Mouse (Mus musculus) limb, embryonic 12.5 days (tissue): ENCODE data around the gene Polr3a. TPM values are rescaled to one million over a fixed set of nuclear protein-coding genes. Genes with fewer than 3 reads are reported as not detected.

Source experiments
- ATAC-seq: fragments of 200-750 bp; cut with Nextera tagmentation; 2 replicates; pipeline ENCODE4 v1.8.0; 2017; ENCODE audit warnings: low read depth, moderate TSS enrichment; ENCODE audit not compliant: insufficient number of reproducible peaks, insufficient read depth, low FRiP score, low TSS enrichment
- H3K27ac ChIP-seq: fragments of 300-500 bp; sonication (generic); 2 replicates; pipeline ENCODE4 v1.5.1; 2016; ENCODE audit warnings: mild to moderate bottlenecking, moderate library complexity
- H3K27me3 ChIP-seq: fragments of 300-500 bp; sonication (generic); 2 replicates; pipeline ENCODE4 v1.6.1; 2016; ENCODE audit warnings: mild to moderate bottlenecking, moderate library complexity
- H3K36me3 ChIP-seq: fragments of 300-500 bp; sonication (generic); 2 replicates; pipeline ENCODE4 v1.6.1; 2016; ENCODE audit warnings: mild to moderate bottlenecking, moderate library complexity
- H3K4me1 ChIP-seq: fragments of 300-500 bp; sonication (generic); replicated peaks from 2 replicates; pipeline ENCODE4 v1.6.1; 2016
- H3K4me2 ChIP-seq: fragments of 300-500 bp; sonication (generic); 2 replicates; pipeline ENCODE4 v1.6.1; 2016; ENCODE audit warnings: mild to moderate bottlenecking, moderate library complexity
- H3K4me3 ChIP-seq: fragments of 300-500 bp; sonication (generic); replicated peaks from 2 replicates; pipeline ENCODE4 v1.5.1; 2016; ENCODE audit warnings: mild to moderate bottlenecking
- H3K9ac ChIP-seq: fragments of 300-500 bp; sonication (generic); replicated peaks from 2 replicates; pipeline ENCODE4 v1.6.1; 2016; ENCODE audit warnings: mild to moderate bottlenecking, moderate library complexity
- H3K9me3 ChIP-seq: fragments of 300-500 bp; sonication (generic); 2 replicates; pipeline ENCODE4 v1.6.1; 2016; ENCODE audit warnings: mild to moderate bottlenecking, moderate library complexity
- WGBS: fragments of 180-500 bp; shearing (Covaris S2); methylation state at CpG from one replicate; pipeline ENCODE4 v1.1.7; 2016; 5-methylcytosine and 5-hydroxymethylcytosine counted together
- polyA plus RNA-seq: library from polyadenylated mRNA; unstranded; fragments of >200 nt; fragmentation: Nextera tagmentation; extraction: Ambion mirVana; gene quantifications from 2 replicates; pipeline ENCODE4 v1.2.1, GENCODE M21; 2016

The Polr3a gene
- polyA plus RNA-seq = 20.8 and 22.4 TPM in 2 replicates

DNA sequence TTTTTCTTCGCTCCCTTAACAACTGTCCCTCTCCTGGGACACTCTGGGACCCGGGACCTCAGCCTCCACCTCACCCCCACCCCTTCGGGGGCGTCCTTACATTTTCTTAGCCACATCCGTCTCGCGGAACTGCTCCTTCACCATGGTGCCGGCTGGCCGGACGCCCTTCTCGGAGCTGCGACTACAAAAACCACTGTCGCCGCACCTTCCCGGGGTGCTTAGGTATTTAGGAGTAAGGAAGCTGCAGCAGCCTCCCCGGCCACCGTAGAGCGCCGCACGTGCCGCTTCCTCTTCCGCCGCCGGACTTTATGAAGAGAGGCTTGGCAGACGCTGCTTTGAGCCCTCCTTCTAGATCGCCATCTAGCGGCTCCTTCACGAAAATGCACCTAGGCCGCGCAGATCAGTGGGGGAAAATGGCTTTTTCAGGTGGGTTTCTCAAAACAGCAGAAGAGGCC is at the start of gene Polr3a, which contains the start of gene Rps24:
Gene Polr3a, minus strand, starts transcription at position 286 of the 455 bp plus-strand sequence.
Gene Rps24, plus strand, starts transcription at position 353 of the 455 bp plus-strand sequence.
- peak within 1 kb of the TSS; percentile 83 for H3K9ac ChIP-seq
- WGBS = under 1% methylated on average over 30 of the region's 30 CpGs
- ATAC-seq = peak; percentile 57
- peak within 1 kb of the TSS; percentile 75 for H3K4me2 ChIP-seq
- peaks cover 16% of the 10 kb centered on the region for H3K4me1 ChIP-seq
- peaks cover 30% of the 10 kb centered on the region for H3K36me3 ChIP-seq
- H3K4me3 ChIP-seq = peak within 1 kb of the TSS; percentile 83
- H3K27ac ChIP-seq = no peak within 1 kb of the TSS; the same call in 1 of the 2 replicates
- no peaks in the 10 kb centered on the region for H3K27me3 ChIP-seq
- no peaks in the 10 kb centered on the region for H3K9me3 ChIP-seq

DNA sequence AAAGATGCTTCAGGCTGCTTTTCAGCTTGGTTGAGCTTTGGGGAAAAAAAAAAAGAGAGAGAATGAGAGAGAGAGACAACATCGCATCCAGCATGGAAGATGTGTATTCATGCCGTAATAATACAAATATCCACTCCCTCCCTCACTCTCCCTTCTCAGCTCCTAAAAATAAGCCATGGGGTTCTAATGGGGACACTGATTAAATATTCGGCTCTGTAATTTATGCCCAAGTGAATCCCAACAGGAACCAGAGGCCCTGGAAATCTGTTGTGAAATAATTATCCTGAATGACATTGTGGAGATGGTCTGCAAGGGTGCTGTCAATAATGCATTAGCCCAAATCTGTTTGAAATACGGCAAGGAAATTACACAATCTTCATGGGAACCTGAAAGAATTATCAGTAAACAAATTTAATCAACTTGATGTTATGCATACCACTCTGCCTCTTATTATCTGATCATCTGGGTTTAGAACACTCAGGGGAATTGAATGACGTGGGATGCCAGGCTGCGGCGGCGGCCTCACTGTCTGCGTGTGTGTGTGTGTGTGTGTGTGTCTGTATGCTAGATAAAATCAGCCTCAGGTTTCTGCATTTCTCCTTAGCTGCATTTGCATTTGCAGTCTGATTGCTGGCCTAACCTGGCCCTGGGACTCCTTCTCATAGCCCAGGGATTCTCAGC is 48.1 kb upstream of the Polr3a start:
- no peaks in the 10 kb centered on the region for H3K9me3 ChIP-seq
- no peak overlapping the region for H3K4me2 ChIP-seq
- ATAC-seq = no peak
- no peak overlapping the region for H3K27ac ChIP-seq
- H3K4me1 ChIP-seq = peaks cover 14% of the 10 kb centered on the region
- 86% methylated on average over 9 of the region's 9 CpGs for WGBS
- no peaks in the 10 kb centered on the region for H3K27me3 ChIP-seq
- H3K4me3 ChIP-seq = no peak overlapping the region
- no peaks in the 10 kb centered on the region for H3K36me3 ChIP-seq
- H3K9ac ChIP-seq = no peak overlapping the region

DNA sequence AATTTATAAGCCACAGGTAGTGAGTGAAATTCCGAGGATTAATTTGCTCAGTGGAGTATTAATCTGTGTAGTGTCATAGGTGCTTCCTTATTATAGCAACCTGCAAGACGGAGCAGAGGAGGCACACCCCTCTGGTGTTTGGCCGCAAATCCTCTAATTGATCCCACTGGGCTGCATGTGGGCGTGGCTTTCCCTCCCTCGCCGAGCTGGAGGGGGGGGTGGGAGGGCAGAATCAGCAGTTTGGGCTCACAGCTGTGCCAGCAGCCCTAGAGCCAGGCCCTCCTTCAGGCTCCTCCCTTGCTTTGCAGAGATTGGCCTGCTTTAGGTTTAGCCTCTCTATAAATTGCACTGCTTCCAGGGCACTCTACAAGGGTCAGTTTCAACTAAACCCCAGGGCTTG is 43.4 kb upstream of the Polr3a start:
- H3K4me2 ChIP-seq = peak overlapping the region; percentile 43
- no peak overlapping the region for H3K4me3 ChIP-seq

DNA sequence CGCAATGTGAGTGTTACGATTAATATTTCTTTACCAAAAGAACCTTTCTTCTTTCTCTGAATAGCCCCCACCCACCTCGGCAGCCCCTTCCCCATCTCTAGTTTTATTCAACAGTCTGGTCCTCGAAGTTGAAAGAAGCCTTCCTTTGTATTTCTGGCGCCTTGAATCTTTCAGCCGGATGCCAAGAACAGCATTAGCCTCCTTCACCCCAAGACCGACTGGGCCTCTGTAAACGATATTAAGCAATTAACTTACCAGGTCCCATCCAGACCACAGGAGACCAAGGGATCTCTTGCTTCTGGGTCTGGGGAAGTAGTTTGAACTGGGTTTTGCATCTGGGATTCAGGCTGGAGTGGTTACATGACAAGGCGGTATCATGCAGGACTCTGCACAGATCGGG is 39.6 kb upstream of the Polr3a start:
- no peaks in the 10 kb centered on the region for H3K36me3 ChIP-seq
- H3K27ac ChIP-seq = 0 out of 2 replicates have a peak overlapping the region, but pooled peaks have one; percentile 23
- H3K27me3 ChIP-seq = no peaks in the 10 kb centered on the region
- H3K4me1 ChIP-seq = peaks cover 27% of the 10 kb centered on the region
- H3K9ac ChIP-seq = no peak overlapping the region
- H3K9me3 ChIP-seq = no peaks in the 10 kb centered on the region
- no peak for ATAC-seq
- no peak overlapping the region for H3K4me2 ChIP-seq
- 76% methylated on average over 10 of the region's 10 CpGs for WGBS
- no peak overlapping the region for H3K4me3 ChIP-seq

More for the DNA sequence above, 43.4 kb upstream of the Polr3a start:
- Histone ChIP-seq H3K9ac (no peak overlapping the region), H3K9me3 (no peaks in the 10 kb centered on the region), H3K27me3 (no peaks in the 10 kb centered on the region), H3K4me1 (peaks cover 28% of the 10 kb centered on the region), H3K27ac (0 out of 2 replicates have a peak overlapping the region, but pooled peaks have one; percentile 56), H3K36me3 (no peaks in the 10 kb centered on the region)
- peak; percentile 90 for ATAC-seq
- under 1% methylated on average over 6 of the region's 6 CpGs for WGBS

DNA sequence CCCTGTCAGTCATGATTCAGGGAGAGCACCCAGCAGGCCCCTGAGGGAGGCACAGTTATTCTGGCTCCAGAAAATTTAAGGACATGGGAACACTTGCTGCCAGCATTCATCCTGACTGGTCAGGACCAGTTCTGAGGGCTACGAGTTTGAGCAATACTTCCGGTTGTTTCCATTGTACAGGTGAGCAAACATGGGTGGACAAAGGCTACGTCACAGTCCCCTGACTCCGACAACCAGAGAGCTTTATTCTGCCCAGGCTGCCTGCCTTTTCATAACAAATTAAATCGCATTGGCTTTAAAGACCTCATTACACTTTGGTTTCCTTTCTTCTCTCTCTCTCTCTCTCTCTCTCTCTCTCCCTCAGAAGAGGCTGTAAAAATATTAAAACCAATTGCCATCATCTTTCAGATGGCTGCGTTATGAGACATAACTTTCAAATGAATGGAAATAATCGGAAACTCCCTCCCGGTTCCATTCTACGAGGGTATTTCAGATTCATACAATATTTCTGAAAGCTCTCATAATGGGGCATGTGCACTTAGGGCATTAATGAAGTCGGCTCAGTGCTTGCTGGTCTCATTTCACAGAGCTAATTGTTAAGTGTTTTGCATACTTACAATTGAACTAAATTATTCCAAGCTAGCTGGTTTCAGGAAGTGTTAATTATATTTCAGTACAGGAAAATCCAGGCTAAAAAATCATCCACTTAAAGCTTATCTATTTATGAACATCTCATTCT is 39.0 kb upstream of the Polr3a start:
- Histone ChIP-seq H3K4me1 (peaks cover 24% of the 10 kb centered on the region), H3K4me3 (no peak overlapping the region), H3K4me2 (no peak overlapping the region), H3K36me3 (no peaks in the 10 kb centered on the region), H3K27me3 (no peaks in the 10 kb centered on the region), H3K9me3 (no peaks in the 10 kb centered on the region), H3K27ac (no peak overlapping the region), H3K9ac (no peak overlapping the region)
- ATAC-seq = no peak
- 77% methylated on average over 10 of the region's 10 CpGs for WGBS

DNA sequence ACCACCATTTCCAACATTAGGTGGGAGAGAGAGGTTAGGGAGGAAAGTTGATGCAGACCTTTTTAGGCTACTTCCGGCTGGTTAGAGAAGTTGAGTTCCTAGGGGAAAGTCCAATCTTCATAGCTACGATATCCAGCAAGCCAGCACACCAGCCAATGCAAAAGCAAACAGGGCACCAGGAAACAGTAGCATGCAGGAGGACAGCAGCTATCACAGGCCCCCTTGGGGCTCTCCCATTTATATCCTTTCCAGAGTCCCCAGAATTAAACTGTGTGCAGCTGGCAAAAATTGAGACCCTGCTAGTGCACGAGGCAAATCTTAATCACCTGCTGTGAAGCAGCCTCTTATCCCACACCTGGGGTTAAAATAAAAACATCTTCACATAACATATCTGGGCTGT is 38.3 kb upstream of the Polr3a start:
- Histone ChIP-seq H3K27me3 (no peaks in the 10 kb centered on the region), H3K4me3 (no peak overlapping the region), H3K9me3 (no peaks in the 10 kb centered on the region), H3K9ac (no peak overlapping the region), H3K4me1 (peaks cover 17% of the 10 kb centered on the region), H3K27ac (no peak overlapping the region), H3K4me2 (no peak overlapping the region), H3K36me3 (no peaks in the 10 kb centered on the region)
- ATAC-seq = no peak
- 59% methylated on average over 3 of the region's 3 CpGs for WGBS

DNA sequence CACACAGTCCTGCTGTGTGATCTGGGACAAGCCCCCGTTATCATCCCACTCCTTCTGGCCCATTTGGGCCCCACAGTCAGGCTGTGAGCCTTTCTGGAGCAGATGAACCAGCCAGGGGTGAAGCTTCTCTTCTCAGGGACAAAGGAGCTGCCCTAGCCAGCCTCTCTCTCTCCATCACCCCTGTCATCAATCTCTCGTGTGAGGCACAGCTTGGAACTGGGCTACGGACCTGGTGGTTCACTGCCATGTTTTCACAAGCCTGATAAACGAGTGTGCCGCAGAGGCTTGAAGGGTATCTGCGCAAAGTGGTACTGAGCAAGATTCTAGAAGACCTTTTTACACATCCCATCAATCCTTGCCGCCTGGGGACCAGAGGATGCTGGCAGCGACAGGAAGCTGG is 34.7 kb upstream of the Polr3a start:
- Histone ChIP-seq H3K9ac (no peak overlapping the region), H3K27ac (no peak overlapping the region), H3K4me2 (no peak overlapping the region), H3K4me1 (peaks cover 7% of the 10 kb centered on the region; the same call in 1 of the 2 replicates), H3K9me3 (no peaks in the 10 kb centered on the region), H3K36me3 (no peaks in the 10 kb centered on the region), H3K27me3 (no peaks in the 10 kb centered on the region), H3K4me3 (no peak overlapping the region)
- WGBS = 63% methylated on average over 8 of the region's 8 CpGs
- no peak for ATAC-seq

DNA sequence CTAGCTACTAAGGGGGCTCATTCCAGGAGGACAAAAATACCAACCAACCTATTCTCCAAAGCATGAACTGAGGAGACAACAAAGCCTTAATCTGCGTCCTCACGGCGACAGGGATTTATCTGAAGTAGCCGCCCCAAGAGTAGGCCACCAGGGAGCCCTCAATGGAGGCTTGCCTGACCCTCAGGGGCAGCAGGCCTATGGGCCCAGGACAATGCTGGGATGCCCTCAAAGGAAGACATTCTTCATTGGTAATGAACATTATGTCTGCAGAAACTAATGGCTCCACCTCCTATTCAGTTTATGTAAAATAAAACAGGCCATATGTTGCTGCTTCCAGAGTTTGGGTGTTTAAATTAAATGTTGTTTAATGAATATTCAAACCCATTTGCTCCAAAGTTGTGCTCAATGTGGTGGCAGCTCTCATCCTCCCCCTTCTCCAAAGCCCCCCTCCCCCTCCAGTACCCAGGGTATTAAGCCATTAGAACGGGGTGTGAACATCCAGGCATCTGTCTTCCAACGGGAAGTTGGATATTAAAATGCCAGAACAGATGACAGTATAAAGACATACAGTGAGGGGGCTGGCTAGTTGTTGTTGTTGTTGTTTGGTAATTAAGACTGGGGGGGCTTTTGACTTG is 25.8 kb upstream of the Polr3a start:
- H3K27ac ChIP-seq = no peak overlapping the region
- no peak overlapping the region for H3K4me3 ChIP-seq
- H3K4me2 ChIP-seq = no peak overlapping the region
- H3K27me3 ChIP-seq = no peaks in the 10 kb centered on the region
- no peaks in the 10 kb centered on the region for H3K36me3 ChIP-seq
- H3K4me1 ChIP-seq = peaks cover 12% of the 10 kb centered on the region
- H3K9me3 ChIP-seq = peaks cover 7% of the 10 kb centered on the region; the same call in 1 of the 2 replicates
- 85% methylated on average over 6 of the region's 6 CpGs for WGBS
- no peak for ATAC-seq
- no peak overlapping the region for H3K9ac ChIP-seq

DNA sequence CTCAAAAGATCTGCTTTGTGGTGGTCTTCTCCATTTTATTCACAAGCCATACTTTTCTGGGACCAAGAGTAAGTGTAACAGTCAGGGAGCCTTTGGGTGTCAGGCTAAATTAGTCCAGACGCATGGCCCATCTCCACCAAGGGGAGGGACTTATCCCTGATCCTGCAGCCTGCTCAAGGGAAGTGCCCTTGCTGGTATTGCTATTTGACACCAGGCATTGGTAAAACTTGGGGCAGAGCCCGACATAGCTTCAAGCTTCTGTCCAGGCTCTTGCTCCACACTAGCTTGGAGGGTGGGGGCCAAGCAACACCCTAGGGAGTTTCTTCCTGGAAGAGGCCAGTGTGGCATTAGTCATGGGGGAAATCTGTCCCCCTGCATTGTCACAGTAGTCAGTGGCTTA is 23.8 kb upstream of the Polr3a start:
- no peak overlapping the region for H3K4me2 ChIP-seq
- no peak for ATAC-seq
- H3K27ac ChIP-seq = no peak overlapping the region
- H3K4me3 ChIP-seq = no peak overlapping the region
- 86% methylated on average over 2 of the region's 2 CpGs for WGBS
- no peak overlapping the region for H3K9ac ChIP-seq
- H3K36me3 ChIP-seq = no peaks in the 10 kb centered on the region
- H3K4me1 ChIP-seq = peaks cover 22% of the 10 kb centered on the region
- H3K27me3 ChIP-seq = no peaks in the 10 kb centered on the region
- peaks cover 7% of the 10 kb centered on the region; the same call in 1 of the 2 replicates for H3K9me3 ChIP-seq

DNA sequence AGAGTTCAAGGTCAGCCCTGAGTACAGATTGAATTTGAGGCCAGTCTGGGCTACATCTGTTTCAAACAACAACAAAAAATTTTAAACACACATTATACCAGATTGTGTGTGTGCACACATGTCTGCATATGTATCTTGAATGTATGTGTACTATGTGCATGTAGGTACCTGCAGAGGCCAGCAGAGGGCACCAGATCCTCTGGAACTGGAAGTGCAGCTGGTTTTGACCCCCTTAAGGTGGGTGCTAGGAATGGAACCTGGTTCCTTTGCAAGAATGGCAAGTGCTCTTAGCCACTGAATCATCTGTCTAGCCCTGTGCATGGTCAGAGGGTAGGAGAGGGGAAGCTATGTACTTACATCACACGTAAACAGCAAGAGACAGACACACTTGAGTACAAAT is 23.4 kb upstream of the Polr3a start:
- Histone ChIP-seq H3K9ac (no peak overlapping the region), H3K36me3 (no peaks in the 10 kb centered on the region), H3K27me3 (no peaks in the 10 kb centered on the region), H3K27ac (no peak overlapping the region), H3K9me3 (peaks cover 7% of the 10 kb centered on the region; the same call in 1 of the 2 replicates), H3K4me3 (no peak overlapping the region), H3K4me1 (peaks cover 22% of the 10 kb centered on the region), H3K4me2 (no peak overlapping the region)
- WGBS = 97% methylated on average over 1 of the region's 1 CpGs
- ATAC-seq = no peak

DNA sequence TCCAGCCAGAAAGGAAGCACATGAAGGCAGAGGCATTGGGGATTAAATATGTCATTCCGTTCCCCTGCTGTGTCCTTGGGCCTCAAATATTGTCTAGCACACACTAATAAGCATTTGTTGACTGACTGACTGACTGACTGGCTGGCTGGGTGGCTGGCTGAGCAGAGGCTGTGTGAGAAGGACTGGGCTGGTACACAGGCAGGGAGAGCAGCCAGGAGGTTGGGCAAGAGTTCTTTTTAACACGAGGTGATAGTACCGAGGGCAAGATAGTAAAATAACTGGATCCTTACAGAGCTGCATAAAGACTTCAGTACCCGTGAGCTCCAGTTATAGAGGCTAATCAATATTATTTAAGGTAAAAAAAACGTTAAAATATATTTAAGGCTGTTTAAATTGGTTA is 22.7 kb upstream of the Polr3a start:
- no peak overlapping the region for H3K4me2 ChIP-seq
- H3K9me3 ChIP-seq = peaks cover 7% of the 10 kb centered on the region; the same call in 1 of the 2 replicates
- no peak overlapping the region for H3K9ac ChIP-seq
- no peak overlapping the region for H3K27ac ChIP-seq
- H3K36me3 ChIP-seq = no peaks in the 10 kb centered on the region
- WGBS = 76% methylated on average over 5 of the region's 5 CpGs
- no peak for ATAC-seq
- H3K4me1 ChIP-seq = peaks cover 22% of the 10 kb centered on the region
- no peaks in the 10 kb centered on the region for H3K27me3 ChIP-seq
- H3K4me3 ChIP-seq = no peak overlapping the region
